Mouse (Mus musculus): ENCODE measurements around the gene A4galt. TPM values are rescaled to one million over a fixed set of nuclear protein-coding genes. Genes with fewer than 3 reads are reported as not detected.

A4galt gene
- polyA plus RNA-seq, 1 experiment from 2014 or later = 1.2 TPM

DNA sequence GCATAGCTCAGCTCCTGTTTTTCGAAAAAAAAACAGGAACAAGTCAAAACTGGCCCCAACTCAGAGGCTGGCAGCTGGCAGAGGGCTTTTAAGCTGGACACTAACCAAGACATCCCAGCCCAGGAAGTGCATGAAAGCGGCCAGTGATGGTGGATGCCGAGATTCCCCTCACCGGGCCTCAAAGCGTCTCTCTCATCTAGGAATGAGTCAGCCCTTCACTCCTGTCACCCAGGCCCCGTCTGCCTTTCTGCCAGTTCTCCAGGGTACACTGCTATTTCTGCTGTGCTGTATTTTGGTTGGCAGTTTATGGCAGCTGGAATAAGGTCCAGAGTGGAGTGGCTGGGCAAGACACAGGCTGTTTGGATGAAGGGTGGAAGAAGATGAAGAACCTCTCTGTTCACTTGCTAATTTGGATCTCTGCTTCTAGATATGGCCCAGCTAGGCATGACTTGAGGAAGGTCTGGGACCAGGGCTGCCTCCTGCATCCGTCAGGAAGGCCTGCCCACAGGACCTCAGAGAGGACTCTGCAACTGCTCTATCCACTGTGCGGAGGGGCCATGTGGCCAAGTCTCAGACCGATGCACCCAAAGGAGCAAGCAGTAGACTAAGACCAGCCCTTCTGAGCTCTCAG is 27.3 kb downstream of the A4galt start:
- Histone ChIP-seq H3K4me3 (ENCODE audit: inconsistent target) (no peak overlapping the region), H3K79me2 (ENCODE audit: inconsistent target) (no peaks in the 10 kb centered on the region), H3K36me3 (ENCODE audit: inconsistent target) (no peaks in the 10 kb centered on the region), H3K27ac (peak overlapping the region; percentile 81)
- 45% methylated on average over 8 of the region's 9 CpGs for WGBS (ENCODE audit: missing documents)

DNA sequence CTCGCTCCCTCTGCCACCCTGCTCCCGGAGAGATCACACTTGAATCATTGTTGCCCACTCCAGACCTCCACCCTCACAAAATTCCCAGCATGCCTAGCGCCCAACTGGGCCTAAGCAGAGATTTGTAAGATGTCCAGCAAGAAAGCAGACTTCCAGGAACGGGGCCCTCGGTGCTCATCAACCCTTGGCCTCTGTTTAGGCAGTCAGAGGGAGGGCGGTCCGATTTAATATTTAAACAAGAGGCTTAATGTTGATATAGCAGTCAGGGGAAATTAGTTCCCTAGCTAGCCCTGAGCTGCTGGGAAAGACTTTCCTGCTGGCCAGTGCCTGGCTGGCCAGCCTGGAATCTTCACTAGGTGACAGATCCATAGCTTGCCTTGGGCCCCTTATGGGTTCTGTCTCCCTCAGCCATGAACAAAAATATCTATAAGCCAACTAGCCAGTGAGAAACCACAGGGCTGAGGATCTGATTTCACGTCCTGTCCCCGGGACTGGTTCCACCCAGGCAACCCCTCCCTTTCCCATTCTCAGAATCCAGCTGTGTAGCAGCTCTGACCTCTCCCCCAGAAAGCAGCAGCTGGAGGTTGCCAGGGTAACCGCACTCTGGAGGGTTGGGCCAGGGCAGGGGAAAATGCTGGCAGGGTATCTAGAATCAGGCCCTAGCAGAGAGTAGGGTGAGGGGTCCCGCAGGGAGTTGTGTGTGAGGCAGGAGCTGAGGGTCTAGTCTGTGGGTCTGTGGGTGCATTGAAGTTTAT is 28.2 kb downstream of the A4galt start:
- peak overlapping the region; percentile 81 for H3K27ac ChIP-seq
- 60% methylated on average over 11 of the region's 11 CpGs for WGBS (ENCODE audit: missing documents)
- no peak overlapping the region for H3K4me3 ChIP-seq (ENCODE audit: inconsistent target)
- no peaks in the 10 kb centered on the region for H3K79me2 ChIP-seq (ENCODE audit: inconsistent target)
- no peaks in the 10 kb centered on the region for H3K36me3 ChIP-seq (ENCODE audit: inconsistent target)

DNA sequence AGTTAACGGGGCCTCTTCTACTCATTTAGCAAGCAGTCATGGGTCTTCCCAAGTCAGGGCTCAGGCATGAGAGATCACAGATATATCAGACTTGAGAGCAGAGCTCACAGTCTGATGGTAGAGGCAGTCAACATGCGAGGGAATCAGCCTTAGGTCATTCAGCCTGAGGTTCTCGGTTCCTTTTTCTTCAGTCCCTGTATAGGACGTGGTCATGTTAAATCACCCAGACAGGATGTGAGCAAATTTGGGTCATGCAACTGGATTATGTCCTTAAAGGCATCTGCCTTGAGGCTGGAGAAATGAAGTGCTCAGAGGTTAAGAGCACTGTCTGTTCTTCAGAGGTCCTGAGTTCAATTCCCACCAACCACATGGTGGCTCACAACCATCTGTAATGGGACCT is 29.9 kb downstream of the A4galt start:
- Histone ChIP-seq H3K27ac (peak overlapping the region; percentile 81), H3K36me3 (ENCODE audit: inconsistent target) (no peaks in the 10 kb centered on the region), H3K79me2 (ENCODE audit: inconsistent target) (no peaks in the 10 kb centered on the region), H3K4me3 (ENCODE audit: inconsistent target) (no peak overlapping the region)
- 26% methylated on average over 4 of the region's 4 CpGs for WGBS (ENCODE audit: missing documents)

DNA sequence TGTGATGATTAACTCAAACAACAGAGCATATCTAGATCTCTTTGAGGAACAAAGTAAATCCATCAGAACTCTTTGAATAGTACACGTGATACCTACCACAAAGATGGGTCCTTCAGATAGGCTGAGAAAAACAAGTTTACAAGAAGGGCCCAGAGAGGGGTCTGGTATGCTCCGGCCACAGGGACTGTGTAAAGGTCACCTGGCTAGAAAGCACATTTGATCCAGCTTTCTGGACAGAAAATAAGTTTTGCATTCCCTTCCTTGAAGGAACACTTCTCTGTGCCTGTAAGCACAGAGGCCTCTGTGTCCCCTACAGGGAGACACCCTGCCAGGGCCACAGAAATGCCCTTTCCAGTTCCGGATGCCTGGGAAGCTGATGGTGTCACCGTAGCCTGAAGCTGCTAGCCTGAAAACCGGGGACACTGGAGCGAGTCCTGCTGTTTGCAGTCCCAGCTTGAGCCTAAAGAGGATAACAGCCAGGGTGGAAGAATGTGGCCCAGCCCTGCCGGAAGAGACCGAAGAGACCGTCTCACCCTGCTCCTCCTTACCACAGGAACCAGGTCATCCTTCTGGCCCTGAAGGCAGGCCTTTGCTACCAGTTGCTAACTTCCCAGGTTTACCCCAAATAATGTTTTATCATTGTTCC is 31.1 kb downstream of the A4galt start:
- H3K36me3 ChIP-seq (ENCODE audit: inconsistent target) = no peaks in the 10 kb centered on the region
- H3K79me2 ChIP-seq (ENCODE audit: inconsistent target) = no peaks in the 10 kb centered on the region
- peak overlapping the region; percentile 81 for H3K27ac ChIP-seq
- no peak overlapping the region for H3K4me3 ChIP-seq (ENCODE audit: inconsistent target)
- WGBS (ENCODE audit: missing documents) = 97% methylated on average over 9 of the region's 9 CpGs

DNA sequence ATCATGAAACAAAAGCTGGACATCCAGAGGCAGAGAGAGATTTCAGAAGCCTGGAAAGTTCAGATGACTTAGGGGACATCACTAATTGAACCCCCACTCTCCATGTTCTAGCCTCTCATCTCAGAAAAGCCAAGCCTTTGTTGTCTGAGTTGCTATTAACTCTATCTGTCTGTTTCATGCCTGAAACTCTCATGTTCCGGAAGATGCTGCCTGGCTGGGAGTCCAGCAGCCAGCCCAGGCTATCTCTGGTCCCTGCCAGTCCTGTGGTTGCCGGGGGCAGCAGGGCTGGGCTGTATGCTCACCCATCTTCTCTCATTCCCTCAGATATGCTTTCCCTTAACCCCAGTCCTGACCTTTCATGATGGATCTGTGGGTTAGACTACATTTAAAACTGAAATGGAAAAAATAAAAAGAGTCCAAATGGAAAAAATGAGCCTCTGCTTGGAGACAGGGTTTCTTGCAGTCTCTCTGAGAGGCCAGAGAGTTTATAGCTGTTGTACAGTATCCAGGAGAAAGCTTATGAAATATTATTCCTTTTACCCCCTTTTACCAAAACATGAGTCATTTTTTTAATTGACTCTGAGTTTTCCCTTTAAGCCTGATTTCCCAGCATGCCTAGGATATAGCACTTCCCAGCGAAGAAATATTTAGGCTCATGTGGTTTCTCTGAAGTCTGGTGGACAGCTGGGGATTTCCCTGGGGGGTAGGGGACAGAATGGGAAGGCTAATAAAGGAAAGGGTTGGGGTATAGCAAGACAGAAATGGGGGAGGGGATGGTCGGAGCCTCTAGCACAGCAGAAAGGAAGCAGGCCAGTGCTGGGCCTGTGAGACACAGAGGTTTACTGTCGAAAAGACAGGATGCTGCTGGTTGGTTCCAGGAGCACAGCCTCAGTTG is 36.0 kb downstream of the A4galt start:
- WGBS (ENCODE audit: missing documents) = 70% methylated on average over 5 of the region's 5 CpGs
- Histone ChIP-seq H3K79me2 (ENCODE audit: inconsistent target) (no peaks in the 10 kb centered on the region), H3K27ac (no peak overlapping the region), H3K4me3 (ENCODE audit: inconsistent target) (no peak overlapping the region), H3K36me3 (ENCODE audit: inconsistent target) (no peaks in the 10 kb centered on the region)

DNA sequence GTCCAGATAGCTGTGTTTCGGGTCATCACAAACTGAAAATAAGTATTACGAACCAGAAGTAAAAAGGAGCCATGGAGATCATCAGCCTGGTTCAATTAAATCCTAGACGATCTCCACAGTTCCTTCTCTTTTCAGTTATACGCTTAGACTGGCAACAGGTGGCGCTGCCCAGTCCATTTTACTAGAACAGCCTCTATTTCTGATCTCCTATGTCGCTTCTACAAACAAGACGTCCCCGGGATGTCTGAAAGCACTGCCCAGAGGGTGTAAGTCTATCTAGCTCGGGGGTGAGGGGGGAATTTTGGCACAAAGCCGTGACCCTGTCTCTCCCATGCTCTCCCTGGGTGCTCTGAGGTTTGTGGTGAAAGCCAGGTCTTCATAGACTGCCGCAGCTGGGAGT is 41.3 kb downstream of the A4galt start:
- no peaks in the 10 kb centered on the region for H3K36me3 ChIP-seq (ENCODE audit: inconsistent target)
- H3K79me2 ChIP-seq (ENCODE audit: inconsistent target) = no peaks in the 10 kb centered on the region
- H3K4me3 ChIP-seq (ENCODE audit: inconsistent target) = no peak overlapping the region
- 30% methylated on average over 11 of the region's 11 CpGs for WGBS (ENCODE audit: missing documents)
- no peak overlapping the region for H3K27ac ChIP-seq

DNA sequence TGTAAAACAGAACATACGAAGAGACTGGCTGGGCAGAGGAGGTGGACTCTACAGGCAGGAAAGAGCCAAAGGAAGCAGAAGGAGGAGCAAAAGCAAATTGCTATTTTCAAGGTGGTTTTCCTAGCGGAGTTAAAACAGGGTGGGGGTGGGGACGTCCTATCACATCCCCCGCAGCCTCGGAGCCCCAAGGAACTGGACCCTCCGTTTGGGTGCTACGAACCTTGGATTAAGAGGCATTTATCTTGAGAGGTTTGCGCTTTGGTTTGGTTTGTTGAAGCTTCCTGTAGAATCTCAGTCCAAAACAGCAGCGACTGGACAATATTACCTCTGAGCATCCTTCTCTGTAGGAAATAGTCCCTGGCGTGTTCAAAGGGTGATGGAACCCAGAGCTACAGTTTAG is 41.9 kb downstream of the A4galt start:
- 22% methylated on average over 10 of the region's 10 CpGs for WGBS (ENCODE audit: missing documents)
- H3K4me3 ChIP-seq (ENCODE audit: inconsistent target) = no peak overlapping the region
- H3K27ac ChIP-seq = no peak overlapping the region
- H3K79me2 ChIP-seq (ENCODE audit: inconsistent target) = no peaks in the 10 kb centered on the region
- H3K36me3 ChIP-seq (ENCODE audit: inconsistent target) = no peaks in the 10 kb centered on the region

DNA sequence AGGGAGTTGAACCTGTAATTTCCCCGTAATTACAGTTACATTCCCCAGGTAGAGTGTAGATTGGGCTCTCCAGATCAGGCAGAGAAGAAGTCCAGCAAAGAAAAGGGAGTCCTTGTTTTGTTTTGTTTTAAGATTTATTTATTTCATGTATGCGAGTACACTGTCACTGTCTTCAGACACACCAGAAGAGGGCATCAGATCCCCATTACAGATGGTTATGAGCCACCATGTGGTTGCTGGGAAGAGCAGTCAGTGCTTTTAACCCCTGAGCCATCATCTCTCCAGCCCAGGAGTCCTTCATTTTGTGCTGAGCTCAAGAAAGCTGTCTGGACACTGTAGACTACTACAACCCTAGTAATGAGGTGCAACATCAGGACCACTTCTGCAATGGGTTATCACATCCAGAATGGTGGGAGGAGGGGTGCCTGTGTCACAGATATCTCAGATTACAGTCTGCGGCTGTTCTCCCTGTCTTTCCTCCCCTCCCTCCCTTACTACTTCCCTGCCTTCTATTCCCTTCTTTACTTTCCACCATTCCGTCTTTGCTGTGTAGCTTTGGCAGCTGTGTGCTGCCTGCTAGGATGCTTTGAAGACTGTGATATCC is 42.4 kb downstream of the A4galt start:
- WGBS (ENCODE audit: missing documents) = 70% methylated on average over 3 of the region's 4 CpGs
- Histone ChIP-seq H3K27ac (no peak overlapping the region), H3K79me2 (ENCODE audit: inconsistent target) (no peaks in the 10 kb centered on the region), H3K4me3 (ENCODE audit: inconsistent target) (no peak overlapping the region), H3K36me3 (ENCODE audit: inconsistent target) (no peaks in the 10 kb centered on the region)

DNA sequence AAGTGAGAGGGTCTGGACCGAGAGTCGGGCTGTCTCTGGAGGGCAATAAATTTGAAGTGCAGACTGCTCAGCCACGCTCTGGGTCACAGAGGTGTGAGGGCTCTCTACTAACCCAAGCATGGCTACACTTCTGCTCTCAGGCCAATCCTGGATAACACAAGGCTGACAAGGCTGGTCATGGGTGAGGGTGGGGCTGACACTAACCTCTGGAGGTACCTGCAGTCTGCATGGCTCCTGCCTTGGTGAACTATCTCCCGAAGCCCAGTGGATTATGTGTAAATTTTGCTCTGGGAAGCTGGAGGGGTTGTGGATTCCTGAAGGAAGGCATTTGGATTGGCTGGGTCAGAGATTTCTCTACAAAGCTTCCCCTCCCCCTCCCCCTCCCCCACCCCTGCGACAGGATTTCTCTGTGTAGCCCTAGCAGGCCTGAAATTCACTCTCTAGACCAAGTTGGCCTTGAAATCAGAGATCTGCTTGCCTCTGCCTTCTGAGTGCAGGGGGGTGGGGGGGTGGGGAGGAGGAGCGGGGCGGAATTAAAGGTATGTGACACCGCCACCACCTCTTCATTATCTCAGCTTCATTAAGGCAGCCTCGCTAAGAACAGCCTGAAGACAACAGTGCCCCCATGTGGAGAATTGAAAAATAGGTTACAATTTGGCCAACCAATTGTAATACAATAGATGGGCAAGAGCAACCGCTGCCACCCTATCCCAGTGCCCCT is 46.7 kb downstream of the A4galt start:
- Histone ChIP-seq H3K36me3 (ENCODE audit: inconsistent target) (no peaks in the 10 kb centered on the region), H3K4me3 (ENCODE audit: inconsistent target) (no peak overlapping the region), H3K27ac (no peak overlapping the region), H3K79me2 (ENCODE audit: inconsistent target) (no peaks in the 10 kb centered on the region)
- WGBS (ENCODE audit: missing documents) = 32% methylated on average over 8 of the region's 10 CpGs

DNA sequence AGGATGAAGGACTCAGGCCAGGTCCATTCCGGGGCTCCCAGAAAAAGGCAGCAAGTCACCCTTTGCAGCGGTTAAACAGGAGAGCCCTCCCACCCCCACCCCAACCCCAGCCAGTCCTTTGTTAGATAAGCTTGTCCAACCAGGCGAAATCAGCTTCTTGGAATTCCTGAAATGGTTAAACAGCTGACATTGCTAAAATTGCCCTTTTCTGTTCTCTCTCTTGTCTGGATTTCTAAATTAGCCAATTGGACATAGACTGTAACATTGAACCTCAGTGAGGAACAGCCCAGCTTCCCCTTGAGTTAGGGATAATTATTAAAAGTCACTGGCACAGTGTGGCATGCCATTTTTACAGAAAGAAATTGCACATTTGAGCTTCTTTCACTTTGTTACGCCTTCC is 49.2 kb downstream of the A4galt start:
- Histone ChIP-seq H3K79me2 (ENCODE audit: inconsistent target) (no peaks in the 10 kb centered on the region), H3K27ac (no peak overlapping the region), H3K4me3 (ENCODE audit: inconsistent target) (no peak overlapping the region), H3K36me3 (ENCODE audit: inconsistent target) (no peaks in the 10 kb centered on the region)
- 83% methylated on average over 4 of the region's 4 CpGs for WGBS (ENCODE audit: missing documents)

DNA sequence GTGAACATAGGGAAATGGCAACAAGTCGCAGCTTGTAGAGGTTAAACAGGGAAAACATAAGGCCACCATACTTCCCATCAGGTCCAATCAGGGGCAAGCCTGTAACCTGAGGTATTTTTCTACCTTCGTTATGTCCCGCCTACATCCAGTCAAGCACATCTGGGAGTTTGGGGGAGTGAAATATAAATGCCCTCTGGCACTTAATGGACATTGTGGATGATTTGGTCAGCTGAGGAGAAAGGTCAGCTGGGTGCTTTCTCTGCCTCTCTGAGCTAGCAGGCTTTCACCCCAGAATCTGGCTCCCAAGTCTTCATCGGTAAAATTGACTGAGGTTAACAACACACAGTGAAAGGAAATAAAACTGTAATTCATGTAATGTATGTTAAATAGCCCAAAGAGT is 58.2 kb downstream of the A4galt start:
- H3K79me2 ChIP-seq (ENCODE audit: inconsistent target) = no peaks in the 10 kb centered on the region
- 97% methylated on average over 4 of the region's 4 CpGs for WGBS (ENCODE audit: missing documents)
- H3K4me3 ChIP-seq (ENCODE audit: inconsistent target) = no peak overlapping the region
- no peaks in the 10 kb centered on the region for H3K36me3 ChIP-seq (ENCODE audit: inconsistent target)
- no peak overlapping the region for H3K27ac ChIP-seq

DNA sequence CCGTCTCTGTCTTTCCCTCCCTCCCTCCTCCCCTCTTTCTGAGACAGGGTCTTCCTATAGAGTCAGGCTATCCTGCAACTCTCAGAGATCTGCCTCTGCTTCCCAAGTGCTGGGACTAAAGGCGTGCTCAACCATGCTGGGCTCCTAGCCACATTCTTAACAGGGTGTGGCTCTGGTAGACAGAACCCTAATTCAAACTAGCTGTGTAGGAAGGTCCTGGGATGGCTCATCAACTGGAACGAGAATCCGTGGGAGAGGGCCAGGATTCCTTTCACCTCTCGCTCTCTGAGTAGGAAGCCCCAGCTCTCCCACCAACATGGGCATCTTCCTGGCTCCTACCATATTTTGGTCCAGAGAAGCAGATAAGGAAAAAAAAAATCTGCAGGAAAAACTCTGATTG is 69.2 kb downstream of the A4galt start:
- Histone ChIP-seq H3K27ac (no peak overlapping the region), H3K79me2 (ENCODE audit: inconsistent target) (no peaks in the 10 kb centered on the region), H3K4me3 (ENCODE audit: inconsistent target) (no peak overlapping the region), H3K36me3 (ENCODE audit: inconsistent target) (no peaks in the 10 kb centered on the region)
- 89% methylated on average over 5 of the region's 5 CpGs for WGBS (ENCODE audit: missing documents)

DNA sequence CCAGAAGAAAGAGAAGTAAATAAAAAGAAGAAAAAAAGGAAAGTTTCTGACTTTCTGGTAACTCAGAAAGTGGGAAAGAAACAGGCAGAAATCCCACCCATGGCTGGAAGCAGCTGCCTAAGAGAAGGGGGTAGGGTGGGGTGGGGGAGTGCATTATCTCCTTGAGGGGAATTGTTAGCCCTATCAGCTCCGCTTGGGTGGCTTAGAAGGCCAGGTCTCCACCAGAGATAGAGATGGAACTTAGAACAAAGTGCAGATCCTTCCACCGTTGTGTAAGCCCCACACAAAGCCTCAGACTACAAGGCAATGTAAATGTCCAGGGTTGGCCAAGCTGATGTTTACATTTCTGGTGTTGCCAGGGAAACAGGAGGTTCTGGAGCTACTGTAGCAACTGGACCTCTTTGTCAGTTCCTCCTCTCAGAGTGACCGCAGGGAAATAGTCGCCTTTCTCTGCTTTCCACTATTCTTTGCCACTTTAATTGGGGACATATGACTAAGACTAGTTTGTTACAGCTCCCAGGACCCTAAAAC is 69.7 kb downstream of the A4galt start:
- no peaks in the 10 kb centered on the region for H3K36me3 ChIP-seq (ENCODE audit: inconsistent target)
- 76% methylated on average over 4 of the region's 4 CpGs for WGBS (ENCODE audit: missing documents)
- no peak overlapping the region for H3K27ac ChIP-seq
- no peak overlapping the region for H3K4me3 ChIP-seq (ENCODE audit: inconsistent target)
- no peaks in the 10 kb centered on the region for H3K79me2 ChIP-seq (ENCODE audit: inconsistent target)

Data from macrophage (primary cell).